Mouse (Mus musculus) lung, adult 2 months (tissue): Measurements from ENCODE around the gene Ift20.

Experiments used
- CTCF ChIP-seq: fragments of 200-500 bp; IDR thresholded peaks from 2 replicates; pipeline ENCODE4 v1.5.1; 2011; ENCODE audit warnings: mild to moderate bottlenecking, low read length, control low read depth; ENCODE audit not compliant: insufficient read depth
- POLR2A ChIP-seq: fragments of 200-500 bp; IDR thresholded peaks from 2 replicates; pipeline ENCODE4 v1.6.1; 2011; ENCODE audit warnings: low read depth, mild to moderate bottlenecking, control low read depth, low read length, borderline replicate concordance; ENCODE audit errors: extremely low read depth

DNA sequence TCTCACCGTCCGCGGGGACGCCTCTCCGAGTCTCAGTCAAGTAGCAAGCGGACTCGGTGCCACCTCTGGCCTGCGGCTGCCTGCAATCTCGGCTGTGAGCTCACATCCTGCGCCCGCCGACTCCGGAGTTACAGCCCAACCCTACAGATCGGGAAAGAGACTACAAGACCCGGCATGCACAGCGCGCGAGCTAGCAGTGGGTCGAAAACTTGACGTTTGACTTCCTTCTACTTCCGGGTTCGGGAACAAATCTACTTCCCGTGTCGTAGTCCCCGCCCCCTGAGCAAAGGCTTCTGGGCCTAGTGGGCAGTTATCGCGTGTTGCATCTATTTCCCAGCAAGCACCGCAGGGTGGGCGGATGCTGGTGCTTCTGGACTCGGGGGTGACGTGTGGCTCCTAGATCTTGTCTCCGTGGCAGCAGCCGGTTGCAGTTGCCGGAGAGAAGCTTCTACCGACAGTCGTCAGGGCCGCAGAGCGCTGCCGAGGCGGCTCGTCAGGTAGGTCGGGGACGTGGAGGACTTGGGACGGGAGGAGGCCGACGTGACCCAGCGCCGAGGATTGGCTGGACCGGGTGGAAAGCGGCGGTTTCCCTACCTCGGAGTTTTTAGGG is at the start of gene Ift20, which contains the start of gene Tnfaip1:
- TF ChIP-seq CTCF (no peak), POLR2A (peak; percentile 95)
